Mouse (Mus musculus): ENCODE data around the gene Cers6.

Cers6 gene

GRCm38 (mm10) chr2:68917524-68917923 lies 56.3 kb downstream of the Cers6 start:
- DNase-seq (ENCODE audit: low spot score) = no peak

GRCm38 (mm10) chr2:68924344-68924743 lies 63.1 kb downstream of the Cers6 start:
- DNase-seq (ENCODE audit: low spot score) = no peak

GRCm38 (mm10) chr2:68925542-68925941 lies 64.3 kb downstream of the Cers6 start:
- peak; percentile 31 for DNase-seq (ENCODE audit: low spot score)

- DNase-seq (ENCODE audit: low spot score) = no peak
These were observed 65.9 kb downstream of the Cers6 start for GRCm38 (mm10) chr2:68926913-68927790.

- DNase-seq (ENCODE audit: low spot score) = no peak
These were observed 71.0 kb downstream of the Cers6 start for GRCm38 (mm10) chr2:68932240-68932639.

- no peak for DNase-seq (ENCODE audit: low spot score)
These were observed 71.4 kb downstream of the Cers6 start for GRCm38 (mm10) chr2:68932656-68933055.

GRCm38 (mm10) chr2:68934651-68935050 lies 73.4 kb downstream of the Cers6 start:
- DNase-seq (ENCODE audit: low spot score) = peak; percentile 27

GRCm38 (mm10) chr2:68935721-68936294 lies 74.6 kb downstream of the Cers6 start:
- DNase-seq (ENCODE audit: low spot score) = peak; percentile 57

GRCm38 (mm10) chr2:68936773-68937172 lies 75.5 kb downstream of the Cers6 start:
- no peak for DNase-seq (ENCODE audit: low spot score)

GRCm38 (mm10) chr2:68937833-68938232 lies 76.6 kb downstream of the Cers6 start:
- DNase-seq (ENCODE audit: low spot score) = no peak

- no peak for DNase-seq (ENCODE audit: low spot score)
These were observed 83.7 kb downstream of the Cers6 start for GRCm38 (mm10) chr2:68944898-68945297.

GRCm38 (mm10) chr2:68945976-68946375 lies 84.7 kb downstream of the Cers6 start:
- DNase-seq (ENCODE audit: low spot score) = no peak

- peak; percentile 13 for DNase-seq (ENCODE audit: low spot score)
These were observed 85.6 kb downstream of the Cers6 start for GRCm38 (mm10) chr2:68946819-68947218.

GRCm38 (mm10) chr2:68949137-68949536 lies 87.9 kb downstream of the Cers6 start:
- no peak for DNase-seq (ENCODE audit: low spot score)

- DNase-seq (ENCODE audit: low spot score) = no peak
These were observed 88.5 kb downstream of the Cers6 start for GRCm38 (mm10) chr2:68949728-68950127.

- no peak for DNase-seq (ENCODE audit: low spot score)
These were observed 90.5 kb downstream of the Cers6 start for GRCm38 (mm10) chr2:68951706-68952105.

- no peak for DNase-seq (ENCODE audit: low spot score)
These were observed 92.4 kb downstream of the Cers6 start for GRCm38 (mm10) chr2:68953688-68954087.

GRCm38 (mm10) chr2:68955496-68955895 lies 94.3 kb downstream of the Cers6 start:
- DNase-seq (ENCODE audit: low spot score) = no peak

GRCm38 (mm10) chr2:68956146-68956545 lies 94.9 kb downstream of the Cers6 start:
- no peak for DNase-seq (ENCODE audit: low spot score)

GRCm38 (mm10) chr2:68957831-68958230 lies 96.6 kb downstream of the Cers6 start:
- DNase-seq (ENCODE audit: low spot score) = no peak

GRCm38 (mm10) chr2:68959573-68959972 lies 98.3 kb downstream of the Cers6 start:
- DNase-seq (ENCODE audit: low spot score) = no peak

- no peak for DNase-seq (ENCODE audit: low spot score)
These were observed 98.8 kb downstream of the Cers6 start for GRCm38 (mm10) chr2:68960060-68960459.

- DNase-seq (ENCODE audit: low spot score) = no peak
These were observed 99.4 kb downstream of the Cers6 start for GRCm38 (mm10) chr2:68960620-68961019.

GRCm38 (mm10) chr2:68966360-68966759 lies 105.1 kb downstream of the Cers6 start:
- DNase-seq (ENCODE audit: low spot score) = no peak

Measured in urinary bladder, postnatal 14 days (tissue).